Mouse (Mus musculus) thymus, postnatal 4 days (tissue): ENCODE results near the gene Tns2.
"Not testable (repeated sequence)": the region's sequence is repeated elsewhere in the genome, so short reads cannot be mapped to it uniquely, and the experiment has no call there.

Experiments
- DNase-seq: peaks from one replicate; pipeline ENCODE4 v3.0.0; 2021

The Tns2 gene

GRCm38 (mm10) chr15:102100161-102100981 lies at the start of gene Tns2:
Gene Tns2 (plus strand): TSS chr15:102100413.
- DNase-seq, result peak; percentile 85

DNA sequence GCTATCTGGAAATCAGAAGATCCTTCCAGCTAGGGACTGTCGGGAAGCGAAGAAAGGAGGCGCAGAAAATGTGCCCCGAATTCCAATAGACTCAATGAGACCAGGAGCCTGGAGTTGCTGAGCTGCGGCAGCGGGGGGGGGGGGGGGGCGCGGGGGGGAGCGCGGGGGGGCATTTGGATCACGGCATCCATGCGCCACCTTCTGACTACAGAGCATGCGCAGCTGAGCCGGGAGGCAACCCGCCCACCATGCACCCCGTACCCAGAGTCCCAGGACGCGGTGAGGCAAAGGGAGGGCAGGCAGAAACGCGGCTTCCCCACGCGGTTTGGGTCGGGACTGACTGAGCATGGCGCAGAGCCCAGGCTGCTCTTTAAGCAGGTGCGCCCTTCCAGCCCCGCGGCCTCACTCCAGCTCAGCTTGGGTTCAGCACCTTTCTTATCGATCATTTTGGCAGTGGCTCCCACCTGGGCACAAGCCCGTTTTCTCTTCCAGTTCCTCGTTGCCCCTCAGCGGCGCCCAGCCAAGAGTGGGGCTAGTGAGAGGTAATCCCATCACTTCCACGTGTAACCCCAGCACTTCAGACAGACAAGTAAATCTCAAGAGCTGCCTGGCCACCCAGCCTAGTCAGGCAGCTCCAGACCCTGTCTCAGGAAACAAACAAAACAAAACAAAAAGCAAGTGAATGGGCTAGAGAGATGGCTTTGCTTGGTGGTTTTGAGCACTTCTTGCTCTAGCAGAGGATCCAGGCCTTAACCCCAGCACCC lies 48.1 kb upstream of the Tns2 start:
- DNase-seq, result peak; percentile 79

GRCm38 (mm10) chr15:102056495-102057174 lies 43.6 kb upstream of the Tns2 start:
- no peak for DNase-seq

DNA sequence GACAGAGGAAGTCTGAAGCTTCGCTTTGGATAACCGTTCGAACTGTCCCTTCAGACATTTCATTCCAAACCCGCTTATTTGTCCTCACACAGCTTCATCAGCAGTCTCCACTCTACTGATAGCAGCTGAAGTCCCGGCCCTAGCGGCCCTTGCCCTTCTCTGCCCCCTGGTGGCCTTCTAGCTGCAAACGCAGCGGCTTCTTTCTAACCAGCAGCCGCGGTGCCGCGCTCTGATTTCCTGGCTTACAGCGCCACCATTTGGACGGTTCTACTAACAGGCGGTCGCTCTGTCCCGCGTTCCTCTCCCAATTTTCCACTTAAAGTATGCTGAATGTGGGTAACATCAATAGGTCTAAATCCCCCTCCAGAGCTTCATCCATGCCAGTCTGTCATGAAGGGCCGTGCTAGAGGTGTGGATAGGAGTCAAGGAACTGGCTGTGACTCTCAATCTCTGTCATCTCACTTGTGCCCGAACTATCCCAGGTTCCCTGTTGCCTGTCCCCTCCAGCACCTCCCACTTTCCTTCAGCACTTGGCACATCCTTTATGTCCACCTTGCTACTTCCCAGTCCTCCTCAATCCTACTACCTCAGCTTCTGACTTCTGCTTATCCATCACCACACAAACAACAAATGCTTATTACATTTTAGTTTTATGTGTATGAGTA lies 34.4 kb upstream of the Tns2 start:
- peak; percentile 97 for DNase-seq

DNA sequence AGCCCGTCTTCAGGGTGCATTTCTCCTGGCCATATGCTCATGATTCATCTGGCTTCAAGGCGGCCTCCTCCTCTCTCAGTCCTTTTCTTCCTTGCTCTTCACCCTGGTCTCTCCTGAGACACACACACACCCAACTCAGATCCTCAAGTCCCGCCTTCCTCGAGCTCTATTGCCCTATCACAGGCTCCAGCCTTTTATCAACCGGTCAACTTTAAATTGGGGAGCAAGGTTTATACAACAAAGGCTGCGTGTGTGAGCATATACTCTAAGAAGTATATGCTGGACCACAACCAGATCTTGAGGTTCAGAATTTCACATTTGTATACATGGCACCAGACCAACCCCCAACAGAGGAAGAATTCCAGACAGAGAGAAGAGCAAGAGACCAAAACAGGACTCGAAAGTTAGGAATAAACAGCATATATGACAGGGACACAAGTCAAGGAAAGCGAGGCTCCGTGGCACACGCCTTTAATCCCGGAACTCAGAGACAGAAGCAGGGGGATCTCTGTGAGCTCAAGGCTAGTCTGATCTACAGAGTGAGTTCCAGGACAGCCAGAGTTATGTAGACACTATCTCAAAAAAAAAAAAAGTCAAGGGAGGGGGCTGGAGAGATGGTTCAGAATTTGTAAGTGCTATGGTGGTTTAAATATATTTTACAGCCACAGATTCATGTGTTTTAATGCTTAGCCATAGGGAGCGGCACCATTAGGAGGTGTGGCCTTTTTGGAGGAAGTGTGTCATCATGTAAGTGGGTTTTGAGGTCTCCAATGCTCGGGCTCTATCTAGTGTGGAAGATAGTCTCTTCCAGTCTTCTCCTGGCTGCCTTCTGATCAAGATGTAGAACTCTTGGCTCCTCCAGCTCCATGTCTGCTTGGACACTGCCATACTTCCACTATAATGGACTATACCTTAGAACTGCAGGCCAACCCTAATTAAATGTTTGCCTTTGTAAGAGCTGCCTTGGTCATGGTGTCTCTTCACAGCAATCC lies 29.4 kb upstream of the Tns2 start:
- no peak for DNase-seq

GRCm38 (mm10) chr15:102072963-102073558 lies 27.2 kb upstream of the Tns2 start:
- no peak for DNase-seq

GRCm38 (mm10) chr15:102073559-102074069 lies 26.6 kb upstream of the Tns2 start, which contains the start of gene Eif4b:
Gene Eif4b (plus strand): TSS chr15:102073773.
- peak; percentile 99 for DNase-seq

DNA sequence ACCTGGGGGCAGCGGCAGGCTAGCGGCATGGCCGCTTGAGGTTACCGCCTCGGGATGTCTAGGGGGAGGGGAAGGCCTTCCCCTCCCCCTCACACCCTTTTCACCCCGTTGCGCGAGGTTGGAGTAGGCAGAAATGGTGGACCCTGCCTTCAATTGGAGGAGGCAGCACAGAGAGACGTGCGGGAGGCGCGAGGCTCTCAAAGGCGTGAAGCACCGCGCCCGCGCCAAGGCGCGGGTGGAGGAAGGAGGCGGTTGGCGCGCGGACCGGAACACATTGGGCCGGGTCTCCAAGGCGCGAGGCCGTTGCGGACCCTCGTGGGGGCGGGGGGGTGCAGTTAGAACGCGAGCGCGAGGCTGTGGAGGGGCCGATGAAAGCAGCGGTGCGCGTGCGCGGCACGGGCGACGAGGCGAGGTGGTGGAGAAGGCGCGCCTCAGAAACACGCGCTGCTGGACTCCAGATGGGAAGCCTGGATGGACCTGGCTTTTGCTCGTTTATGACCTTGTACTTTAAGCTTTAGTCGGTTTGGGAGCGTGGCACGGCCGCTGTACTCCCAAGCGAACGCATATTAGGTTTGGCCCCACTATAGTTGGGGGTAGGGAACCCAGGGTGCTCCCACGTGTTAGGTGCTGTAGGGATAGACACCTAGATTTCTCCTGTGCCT lies 26.0 kb upstream of the Tns2 start:
- DNase-seq, result peak; percentile 82

DNA sequence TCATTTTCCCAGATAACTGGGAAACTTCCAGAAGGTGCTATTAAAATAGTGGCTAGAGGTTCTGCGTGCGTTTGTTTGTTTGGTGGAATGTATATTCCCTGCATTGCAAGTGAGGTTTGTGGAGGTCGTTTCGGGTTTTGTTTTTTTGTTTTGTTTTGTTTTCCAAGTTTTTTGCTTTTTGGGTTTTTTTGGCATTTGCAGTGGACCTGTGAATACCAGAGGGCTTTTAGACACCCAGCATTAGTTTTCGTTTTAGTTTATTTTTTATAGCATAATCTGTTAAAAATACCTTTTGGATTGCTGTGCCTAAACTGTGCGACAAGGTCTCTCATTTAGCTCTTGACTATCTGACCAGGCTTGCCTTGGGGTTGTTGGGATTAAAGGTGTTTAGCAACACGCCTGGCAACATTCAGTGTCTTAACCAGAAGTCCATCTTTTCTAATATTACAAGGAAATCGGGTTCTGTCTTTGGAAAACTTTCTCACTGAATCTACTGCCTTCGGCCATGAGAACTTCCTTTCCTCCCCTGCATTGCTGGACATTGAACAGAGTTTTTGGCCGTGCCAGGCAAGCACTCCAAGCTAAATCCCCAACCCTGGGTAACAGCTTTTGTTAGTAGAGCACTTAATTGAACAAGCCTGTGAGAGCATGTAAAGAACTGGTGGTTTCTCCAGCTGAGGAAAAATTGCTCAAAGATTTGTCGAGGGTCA lies 25.2 kb upstream of the Tns2 start:
- no peak for DNase-seq

DNA sequence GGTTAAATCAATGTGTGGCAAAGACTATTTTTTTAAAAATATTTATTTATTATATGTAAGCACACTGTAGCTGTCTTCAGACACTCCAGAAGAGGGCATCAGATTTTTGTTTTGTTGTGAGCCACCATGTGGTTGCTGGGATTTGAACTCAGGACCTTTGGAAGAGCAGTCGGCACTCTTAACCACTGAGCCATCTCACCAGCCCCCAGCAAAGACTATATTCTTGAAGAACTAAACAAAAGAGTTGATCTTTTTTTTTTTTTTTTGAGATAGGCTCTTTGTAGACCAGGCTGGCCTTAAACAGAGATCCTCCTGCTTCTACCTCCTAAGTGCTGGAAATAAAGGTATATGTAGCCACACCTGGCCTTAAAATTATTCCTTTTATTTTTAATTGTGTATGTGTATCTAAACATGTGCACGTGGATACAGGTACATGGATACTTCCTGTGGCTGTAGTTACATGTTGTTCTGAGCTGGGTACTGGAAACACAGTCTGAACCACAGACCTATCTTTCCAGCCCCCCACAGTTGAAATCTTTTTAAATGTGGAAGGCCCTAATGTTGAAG lies 23.0 kb upstream of the Tns2 start:
- DNase-seq, result no peak

GRCm38 (mm10) chr15:102079221-102079620 lies 21.0 kb upstream of the Tns2 start:
- DNase-seq, result no peak

DNA sequence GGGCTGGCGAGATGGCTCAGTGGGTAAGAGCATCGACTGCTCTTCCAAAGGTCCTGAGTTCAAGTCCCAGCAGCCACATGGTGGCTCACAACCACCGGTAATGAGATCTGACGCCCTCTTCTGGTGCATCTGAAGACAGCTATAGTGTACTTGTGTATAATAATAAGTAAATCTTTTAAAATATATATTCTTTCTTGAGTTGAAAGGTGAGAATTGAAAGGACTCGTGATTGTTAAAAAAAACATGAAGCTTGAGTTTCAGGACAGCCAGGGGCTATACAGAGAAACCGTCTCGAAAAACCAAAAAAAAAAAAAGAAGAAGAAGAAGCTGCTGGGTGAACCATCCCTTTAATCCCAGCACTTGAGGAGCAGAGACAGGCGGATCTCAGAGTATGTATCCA lies 20.3 kb upstream of the Tns2 start:
- DNase-seq, result not testable (repeated sequence)

DNA sequence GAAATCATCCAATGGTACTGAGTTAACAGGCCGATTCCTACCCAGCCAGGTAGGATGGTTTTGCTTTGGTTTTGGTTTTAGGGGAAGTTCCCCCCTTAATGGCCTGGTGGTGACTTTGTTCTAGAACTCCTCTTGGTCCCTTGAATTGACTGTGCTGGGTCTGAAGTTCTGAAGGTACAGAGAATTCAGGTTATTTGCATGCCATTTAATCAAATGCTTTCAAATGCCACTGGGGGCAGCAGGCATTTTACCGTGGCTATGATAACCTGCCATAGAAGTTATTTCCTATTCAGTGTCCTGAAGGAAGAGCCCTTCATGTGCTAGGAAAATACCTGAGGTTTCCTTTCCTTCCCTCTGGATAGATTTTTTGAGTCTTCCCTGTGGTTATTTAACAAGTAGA lies 19.8 kb upstream of the Tns2 start:
- no peak for DNase-seq

- DNase-seq, result no peak
Observed at GRCm38 (mm10) chr15:102082148-102082547, 18.1 kb upstream of the Tns2 start.

GRCm38 (mm10) chr15:102083028-102083427 lies 17.2 kb upstream of the Tns2 start:
- no peak for DNase-seq

- DNase-seq, result no peak
Observed at GRCm38 (mm10) chr15:102089914-102090585, 10.2 kb upstream of the Tns2 start.

DNA sequence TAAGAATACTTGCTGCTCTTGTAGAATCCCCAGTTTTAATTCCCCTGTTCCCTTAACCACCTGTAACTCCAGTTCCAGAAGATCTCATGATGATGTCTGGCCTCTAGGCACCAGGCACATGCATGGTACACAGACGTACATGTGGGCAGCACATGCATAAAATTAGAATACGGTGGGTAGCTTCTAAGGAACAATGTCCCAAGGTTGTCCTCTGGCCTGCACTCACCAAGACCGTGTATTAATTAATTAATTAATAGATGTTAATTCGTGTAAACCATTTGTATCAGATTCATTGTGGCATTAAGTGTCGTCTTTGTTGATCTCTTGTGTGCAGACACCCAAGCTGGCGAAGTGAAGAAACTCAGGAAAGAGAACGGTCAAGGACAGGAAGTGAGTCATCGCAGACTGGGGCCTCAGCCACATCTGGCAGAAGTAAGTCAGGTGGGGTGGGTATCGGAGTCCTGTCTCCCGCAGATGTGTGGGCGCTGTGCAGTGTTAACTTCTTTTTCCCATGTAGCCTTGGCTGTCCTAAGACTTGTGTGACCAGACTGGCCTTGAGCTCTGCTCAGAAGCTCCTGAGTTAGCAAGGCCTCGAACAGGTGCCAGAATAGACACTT lies 9.0 kb upstream of the Tns2 start:
- no peak for DNase-seq

GRCm38 (mm10) chr15:102091688-102092087 lies 8.5 kb upstream of the Tns2 start:
- no peak for DNase-seq
